Mouse (Mus musculus) MEL (cell line): Measurements from ENCODE around the gene Apol7e. TPM values are rescaled to one million over a fixed set of nuclear protein-coding genes. Genes with fewer than 3 reads are reported as not detected.
A peak's percentile ranks its signal among the peaks of the same experiment; 100 is the strongest.

ENCODE experiments used
- DNase-seq: peaks from one replicate; pipeline ENCODE4 v3.0.0; 2011; ENCODE audit warnings: low read depth, low spot score
- H3K27ac ChIP-seq: 2 replicates; pipeline ENCODE4 v1.5.1; 2012; ENCODE audit warnings: low read depth, mild to moderate bottlenecking, control low read depth, low read length, moderate library complexity; ENCODE audit not compliant: control insufficient read depth
- H3K27me3 ChIP-seq, 2 experiments: fragments of 150-350 bp in 1 of 2; sonication (generic) in 1 of 2; 2 replicates each; pipeline ENCODE4 v1.6.1; 2012; ENCODE audit warnings: low read length in 2 of 2, mild to moderate bottlenecking in 2 of 2, improper control_type of control experiment in 1 of 2, moderate library complexity in 1 of 2; ENCODE audit not compliant: insufficient read depth in 2 of 2, control insufficient read depth in 1 of 2
- H3K36me3 ChIP-seq, 2 experiments: 2 replicates each; pipeline ENCODE4 v1.6.1; 2012 to 2014; ENCODE audit warnings: low read length in 2 of 2, improper control_type of control experiment in 1 of 2, inconsistent platforms in 1 of 2, mild to moderate bottlenecking in 1 of 2; ENCODE audit not compliant: insufficient read depth in 2 of 2, control insufficient read depth in 1 of 2
- H3K4me1 ChIP-seq, 2 experiments: fragments of 150-350 bp in 1 of 2; sonication (generic) in 1 of 2; 2 replicates each; pipeline ENCODE4 v1.6.1; 2012; ENCODE audit warnings: low read length in 2 of 2, improper control_type of control experiment in 1 of 2, mild to moderate bottlenecking in 1 of 2; ENCODE audit not compliant: insufficient read depth in 2 of 2, control insufficient read depth in 1 of 2
- H3K4me3 ChIP-seq, 2 experiments: fragments of 150-350 bp in 1 of 2; sonication (generic) in 1 of 2; 2 replicates each; pipeline ENCODE4 v1.5.1; 2012; ENCODE audit warnings: low read depth in 2 of 2, low read length in 2 of 2, mild to moderate bottlenecking in 2 of 2, moderate library complexity in 2 of 2, control low read depth in 1 of 2, improper control_type of control experiment in 1 of 2; ENCODE audit not compliant: control insufficient read depth in 1 of 2, insufficient read depth in 1 of 2
- H3K79me2 ChIP-seq: 2 replicates; pipeline ENCODE4 v1.6.1; 2012; ENCODE audit warnings: mild to moderate bottlenecking, low read length, moderate library complexity; ENCODE audit not compliant: control insufficient read depth, poor library complexity, insufficient read depth
- H3K9ac ChIP-seq: 2 replicates; pipeline ENCODE4 v1.6.1; 2012; ENCODE audit warnings: low read depth, mild to moderate bottlenecking, control low read depth, low read length, moderate library complexity; ENCODE audit not compliant: control insufficient read depth, poor library complexity, severe bottlenecking
- H3K9me3 ChIP-seq: fragments of 150-350 bp; sonication (generic); replicated peaks from 2 replicates; pipeline ENCODE4 v1.6.1; 2012; ENCODE audit warnings: mild to moderate bottlenecking, low read length, improper control_type of control experiment, moderate library complexity; ENCODE audit not compliant: insufficient read depth
- BHLHE40 ChIP-seq: IDR thresholded peaks from 2 replicates; pipeline ENCODE4 v1.6.1; 2012; ENCODE audit warnings: low read depth, mild to moderate bottlenecking, inconsistent platforms, low read length, improper control_type of control experiment, borderline replicate concordance
- CTCF ChIP-seq, 3 experiments: IDR thresholded peaks in 2 of 3; conservative IDR thresholded peaks in 1 of 3; 2 replicates each; pipeline ENCODE4 v1.5.1; 2011 to 2012; ENCODE audit warnings: low read length in 3 of 3, low read depth in 2 of 3, mild to moderate bottlenecking in 2 of 3, improper control_type of control experiment in 1 of 3, inconsistent platforms in 1 of 3, mixed read lengths in 1 of 3, moderate library complexity in 1 of 3; ENCODE audit not compliant: control insufficient read depth in 1 of 3, insufficient read depth in 1 of 3, poor library complexity in 1 of 3, severe bottlenecking in 1 of 3
- E2F4 ChIP-seq: IDR thresholded peaks from 2 replicates; pipeline ENCODE4 v1.6.1; 2011; ENCODE audit warnings: low read depth, low read length, improper control_type of control experiment, borderline replicate concordance
- ELF1 ChIP-seq: IDR thresholded peaks from 2 replicates; pipeline ENCODE4 v1.6.1; 2014; ENCODE audit warnings: low read depth, mild to moderate bottlenecking, inconsistent platforms, low read length, improper control_type of control experiment, moderate library complexity
- EP300 ChIP-seq, 2 experiments: IDR thresholded peaks; 2 replicates each; pipeline ENCODE4 v1.6.1; 2011; ENCODE audit warnings: improper control_type of control experiment in 2 of 2, low read length in 2 of 2, low read depth in 1 of 2, mild to moderate bottlenecking in 1 of 2
- KAT2A ChIP-seq: conservative IDR thresholded peaks from 2 replicates; pipeline ENCODE4 v1.6.1; 2012; ENCODE audit warnings: low read depth, low read length, improper control_type of control experiment, inconsistent platforms
- MAFK ChIP-seq: IDR thresholded peaks from 2 replicates; pipeline ENCODE4 v1.6.1; 2011; ENCODE audit warnings: low read depth, mild to moderate bottlenecking, low read length, improper control_type of control experiment, borderline replicate concordance
- MAX ChIP-seq: IDR thresholded peaks from 2 replicates; pipeline ENCODE4 v1.6.1; 2011; ENCODE audit warnings: low read length, improper control_type of control experiment
- MAZ ChIP-seq: IDR thresholded peaks from 2 replicates; pipeline ENCODE4 v1.6.1; 2012; ENCODE audit warnings: low read depth, mild to moderate bottlenecking, inconsistent platforms, low read length, improper control_type of control experiment
- MXI1 ChIP-seq: IDR thresholded peaks from 2 replicates; pipeline ENCODE4 v1.6.1; 2011; ENCODE audit warnings: mild to moderate bottlenecking, low read depth, low read length, improper control_type of control experiment
- MYC ChIP-seq: IDR thresholded peaks from 2 replicates; pipeline ENCODE4 v1.6.1; 2011; ENCODE audit warnings: low read depth, mild to moderate bottlenecking, low read length, improper control_type of control experiment, moderate library complexity
- NELFE ChIP-seq: IDR thresholded peaks from 2 replicates; pipeline ENCODE4 v1.6.1; 2011; ENCODE audit warnings: low read depth, low read length, improper control_type of control experiment
- NRF1 ChIP-seq: IDR thresholded peaks from 2 replicates; pipeline ENCODE4 v1.6.1; 2014; ENCODE audit warnings: low read depth, mild to moderate bottlenecking, inconsistent platforms, low read length, improper control_type of control experiment, moderate library complexity; ENCODE audit not compliant: poor library complexity, insufficient read depth, severe bottlenecking
- RAD21 ChIP-seq: IDR thresholded peaks from 2 replicates; pipeline ENCODE4 v1.6.1; 2011; ENCODE audit warnings: mild to moderate bottlenecking, low read depth, low read length, improper control_type of control experiment
- RCOR1 ChIP-seq: IDR thresholded peaks from 2 replicates; pipeline ENCODE4 v1.6.1; 2012; ENCODE audit warnings: low read depth, mild to moderate bottlenecking, inconsistent platforms, low read length, improper control_type of control experiment
- SMC3 ChIP-seq: IDR thresholded peaks from 2 replicates; pipeline ENCODE4 v1.6.1; 2011; ENCODE audit warnings: low read depth, low read length, improper control_type of control experiment
- TAL1 ChIP-seq: IDR thresholded peaks from 2 replicates; pipeline ENCODE4 v1.6.1; 2012; ENCODE audit warnings: mild to moderate bottlenecking, inconsistent platforms, low read length, moderate library complexity, mixed read lengths
- TCF12 ChIP-seq: IDR thresholded peaks from 2 replicates; pipeline ENCODE4 v1.6.1; 2014; ENCODE audit warnings: low read depth, mild to moderate bottlenecking, inconsistent platforms, low read length, improper control_type of control experiment, moderate library complexity
- USF1 ChIP-seq: IDR thresholded peaks from 2 replicates; pipeline ENCODE4 v1.6.1; 2014; ENCODE audit warnings: low read depth, mild to moderate bottlenecking, inconsistent platforms, low read length, improper control_type of control experiment, moderate library complexity
- USF2 ChIP-seq, 2 experiments: IDR thresholded peaks; 2 replicates each; pipeline ENCODE4 v1.6.1; 2011 to 2012; ENCODE audit warnings: improper control_type of control experiment in 2 of 2, low read length in 2 of 2, borderline replicate concordance in 1 of 2, inconsistent platforms in 1 of 2, low read depth in 1 of 2, mild to moderate bottlenecking in 1 of 2; ENCODE audit not compliant: insufficient read depth in 1 of 2
- ZC3H11A ChIP-seq: IDR thresholded peaks from 2 replicates; pipeline ENCODE4 v1.6.1; 2012; ENCODE audit warnings: low read depth, mild to moderate bottlenecking, inconsistent platforms, low read length, improper control_type of control experiment
- ZMIZ1 ChIP-seq: IDR thresholded peaks from 2 replicates; pipeline ENCODE4 v1.6.1; 2012; ENCODE audit warnings: low read depth, mild to moderate bottlenecking, inconsistent platforms, low read length, improper control_type of control experiment, moderate library complexity
- polyA plus RNA-seq, 2 experiments: library from polyadenylated mRNA; stranded (reverse) in 1 of 2; unstranded in 1 of 2; fragments of >175 nt in 1 of 2; fragments of >200 nt in 1 of 2; gene quantifications; 2 replicates each; pipeline versions ENCODE4 v1.2.1 to v1.2.4; 2012; ENCODE audit warnings: low replicate concordance in 2 of 2, low read depth in 1 of 2; ENCODE audit not compliant: insufficient read length in 2 of 2, insufficient read depth in 1 of 2, missing spikeins in 1 of 2
- total RNA-seq: library from RNA; depleted of rRNA; stranded (reverse); fragments of 300-350 nt; gene quantifications from 2 replicates; pipeline ENCODE4 v1.2.3, GENCODE M21; 2012

Apol7e gene
- total and polyA plus RNA-seq, 3 experiments = not detected

DNA sequence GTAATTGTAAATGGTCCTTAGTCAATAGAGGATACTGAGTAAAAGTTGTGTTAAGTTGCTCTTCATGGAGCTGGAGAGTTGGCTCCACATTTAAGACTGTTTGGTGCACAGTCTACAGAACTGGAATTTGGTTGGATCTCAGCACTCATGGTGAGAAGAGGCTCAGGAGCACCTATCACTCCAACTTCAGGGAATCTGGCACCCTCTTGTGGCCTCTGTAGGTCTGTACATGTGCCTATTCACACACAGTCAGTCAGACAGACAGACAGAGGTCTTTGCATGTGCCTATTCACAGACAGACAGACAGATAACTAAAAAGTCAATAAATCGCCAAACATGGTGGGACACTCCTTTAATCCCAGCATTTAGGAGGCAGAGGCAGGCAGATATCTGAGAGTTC is 51.8 kb downstream of the Apol7e start:
- Histone ChIP-seq H3K9me3 (no peaks in the 10 kb centered on the region), H3K9ac (no peak overlapping the region), H3K27me3 (no peaks in the 10 kb centered on the region), H3K4me3 (no peak overlapping the region), H3K4me1 (0 out of 4 replicates have a peak, but pooled peaks cover 0 to 2% of the 10 kb centered on the region in 2 experiments), H3K36me3 (no peaks in the 10 kb centered on the region)
- peak; percentile 73 for DNase-seq
- TF ChIP-seq EP300 (IDR thresholded peaks at IDR 0.05; ENCODE audit: low read depth in 1 of 2, low read length in 2 of 2) (no peak), SMC3 (peak; percentile 71), CTCF (IDR thresholded peaks at IDR 0.05 in 2 of 3, conservative IDR thresholded peaks at IDR 0.05 in 1 of 3; ENCODE audit: control insufficient read depth in 1 of 3, insufficient read depth in 1 of 3, low read depth in 2 of 3, low read length in 3 of 3, poor library complexity in 1 of 3, severe bottlenecking in 1 of 3) (peak; percentile 65 to 85 (median 77)), MYC (peak; percentile 56; the same call in 1 of the 2 replicates), USF2 (IDR thresholded peaks at IDR 0.05; ENCODE audit: borderline replicate concordance in 1 of 2, insufficient read depth in 1 of 2, low read depth in 1 of 2, low read length in 2 of 2) (no peak), ELF1 (no peak), ZC3H11A (peak; percentile 26; the same call in 1 of the 2 replicates), MAX (0 out of 2 replicates have a peak, but pooled peaks have one; percentile 44), TCF12 (no peak), RAD21 (peak; percentile 74)
- TF ChIP-seq, all 39 proteins: peak for 6
- H3K27ac ChIP-seq = no peak overlapping the region
- no peaks in the 10 kb centered on the region for H3K79me2 ChIP-seq

DNA sequence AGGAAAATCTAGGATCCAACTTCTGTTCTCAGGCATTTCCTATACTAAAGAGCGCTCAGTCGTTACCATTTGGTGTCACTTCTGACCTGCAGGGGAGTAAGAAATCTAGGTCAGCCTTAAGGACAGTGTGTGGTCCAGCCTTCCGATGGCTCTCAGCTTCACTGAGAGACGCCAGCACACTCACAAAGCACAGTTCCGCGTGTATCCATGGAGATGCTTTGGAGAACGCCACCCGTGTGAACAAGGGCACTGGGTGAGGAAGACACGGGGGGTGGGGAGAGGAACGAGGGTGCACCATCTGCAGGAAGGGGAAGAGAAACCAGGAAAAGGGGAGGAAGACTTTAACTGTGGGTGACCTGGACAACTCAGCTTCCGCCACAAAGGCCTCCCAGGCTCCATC is 53.8 kb downstream of the Apol7e start:
- no peak for DNase-seq
- Histone ChIP-seq H3K4me3 (no peak overlapping the region), H3K36me3 (no peaks in the 10 kb centered on the region), H3K9ac (no peak overlapping the region), H3K9me3 (no peaks in the 10 kb centered on the region), H3K27me3 (no peaks in the 10 kb centered on the region), H3K79me2 (no peaks in the 10 kb centered on the region), H3K4me1 (peaks cover 0 to 6% of the 10 kb centered on the region in 2 experiments; a peak in 1 of 4 replicates), H3K27ac (no peak overlapping the region)
- TF ChIP-seq ZC3H11A = no peak
- no peak for TF ChIP-seq NELFE
- no peak for TF ChIP-seq RCOR1
- no peak for TF ChIP-seq KAT2A
- no peak for TF ChIP-seq MXI1
- TF ChIP-seq TCF12 = no peak
- TF ChIP-seq MAFK = no peak
- TF ChIP-seq ZMIZ1 = no peak
- TF ChIP-seq NRF1 = no peak
- no peak for TF ChIP-seq MAZ
- no peak for TF ChIP-seq EP300 (IDR thresholded peaks at IDR 0.05; ENCODE audit: low read depth in 1 of 2, low read length in 2 of 2)
- no peak for TF ChIP-seq USF2 (IDR thresholded peaks at IDR 0.05; ENCODE audit: borderline replicate concordance in 1 of 2, insufficient read depth in 1 of 2, low read depth in 1 of 2, low read length in 2 of 2)
- no peak for TF ChIP-seq E2F4
- TF ChIP-seq RAD21 = no peak
- TF ChIP-seq TAL1 = no peak
- no peak for TF ChIP-seq BHLHE40
- TF ChIP-seq USF1 = no peak
